Comparison of ENCODE assay signal across 29 mouse cellular contexts in genomic region chr2:28706106-28706636, GRCm38 (mm10). TPM values are rescaled to one million over a fixed set of nuclear protein-coding genes. Genes with fewer than 3 reads are reported as not detected.
DNase-seq lines count a peak whose midpoint lies in the region; ATAC-seq and TF ChIP-seq lines count a peak whose summit lies in the region.
"Had no signal": no experiment of that assay in that cellular context is flagged by ENCODE, and none has a peak within 500 bp of the region (broad histone marks: within the 10 kb centered on the region; RNA-seq: fewer than 3 reads in every experiment).

No protein-coding gene starts in this region.

- no peaks in the 10 kb centered on the region for H3K9me3 ChIP-seq in midbrain, embryonic 14.5 days (ENCODE audit: control insufficient read depth, low read length)
- no peaks in the 10 kb centered on the region for H3K9me3 ChIP-seq in midbrain, embryonic 13.5 days
- H3K9me3 ChIP-seq in G1E (replicated peaks) (no peaks in the 10 kb centered on the region), MEL (replicated peaks; ENCODE audit: insufficient read depth, low read length) (no peaks in the 10 kb centered on the region)
- H3K9me3 ChIP-seq in limb, embryonic 11.5 days (ENCODE audit: control insufficient read depth, low read length) = no peaks in the 10 kb centered on the region
- H3K9me3 ChIP-seq in heart, embryonic 10.5 days = no peaks in the 10 kb centered on the region
- H3K9me3 ChIP-seq: forebrain, embryonic 10.5 days; forebrain, embryonic 13.5 days; heart, embryonic 15.5 days; hindbrain, embryonic 10.5 days; hindbrain, embryonic 13.5 days had no signal

- H3K4me3 ChIP-seq in midbrain, embryonic 14.5 days (replicated peaks; ENCODE audit: low read depth, low read length) = no peak overlapping the region
- H3K4me3 ChIP-seq in midbrain, embryonic 13.5 days (replicated peaks) = no peak overlapping the region
- H3K4me3 ChIP-seq in G1E (ENCODE audit: low read depth, low read length) (peak overlapping the region; percentile 61; the same call in 1 of the 2 replicates), MEL (ENCODE audit: control insufficient read depth in 1 of 2, insufficient read depth in 1 of 2, low read depth in 2 of 2, low read length in 2 of 2) (peak overlapping the region; percentile 2 to 28; a peak in 3 of 4 replicates)
- no peak overlapping the region for H3K4me3 ChIP-seq in limb, embryonic 11.5 days (ENCODE audit: low read depth, low read length)
- H3K4me3 ChIP-seq in heart, embryonic 10.5 days = no peak overlapping the region
- H3K4me3 ChIP-seq: forebrain, embryonic 10.5 days; forebrain, embryonic 13.5 days; heart, adult 2 months; heart, embryonic 15.5 days; hindbrain, embryonic 10.5 days; hindbrain, embryonic 13.5 days had no signal

- no peak overlapping the region for H3K9ac ChIP-seq in midbrain, embryonic 14.5 days (replicated peaks; ENCODE audit: low read length)
- H3K9ac ChIP-seq in midbrain, embryonic 13.5 days (replicated peaks) = no peak overlapping the region
- H3K9ac ChIP-seq in MEL (ENCODE audit: control insufficient read depth, low read depth, low read length, poor library complexity, severe bottlenecking) = peak overlapping the region; percentile 40
- H3K9ac ChIP-seq in limb, embryonic 11.5 days (ENCODE audit: low read length) = no peak overlapping the region
- H3K9ac ChIP-seq: forebrain, embryonic 13.5 days; heart, embryonic 15.5 days; hindbrain, embryonic 13.5 days had no signal

- no peak for DNase-seq in midbrain, embryonic 14.5 days
- DNase-seq in G1E (ENCODE audit: low spot score) = peak; percentile 38
- peak; percentile 63 for DNase-seq in MEL (ENCODE audit: low read depth, low spot score)
- peak; percentile 36 for DNase-seq in limb, embryonic 11.5 days (ENCODE audit: low spot score)
- no peak for DNase-seq in urinary bladder, adult 2 months (ENCODE audit: low spot score)
- DNase-seq in heart, embryonic 10.5 days (ENCODE audit: low spot score) = no peak
- DNase-seq: adrenal gland, adult 2 months; adrenal gland, postnatal 14 days; cerebellum, adult 11 months; cerebellum, adult 2 months; cerebellum, adult 9-11 months; cerebellum, postnatal 25 days; gastrocnemius, postnatal 10 days; gastrocnemius, postnatal 36 days; heart, adult 2 months; heart, postnatal 10 days; heart, postnatal 36 days had no signal

- TF ChIP-seq POLR2A in MEL (IDR thresholded peaks at IDR 0.05; ENCODE audit: control insufficient read depth in 1 of 2, insufficient read depth in 1 of 2, low read depth in 1 of 2, low read length in 2 of 2, poor library complexity in 1 of 2) = no peak

- H3K27me3 ChIP-seq in midbrain, embryonic 14.5 days (ENCODE audit: control insufficient read depth, insufficient read depth, low read length) = no peaks in the 10 kb centered on the region
- peaks cover 4% of the 10 kb centered on the region; the same call in 1 of the 2 replicates for H3K27me3 ChIP-seq in midbrain, embryonic 13.5 days
- H3K27me3 ChIP-seq in G1E (ENCODE audit: insufficient read depth, low read length) (no peaks in the 10 kb centered on the region; the same call in 1 of the 2 replicates), MEL (ENCODE audit: control insufficient read depth in 1 of 2, insufficient read depth in 2 of 2, low read length in 2 of 2) (no peaks in the 10 kb centered on the region)
- no peaks in the 10 kb centered on the region for H3K27me3 ChIP-seq in limb, embryonic 11.5 days (ENCODE audit: control insufficient read depth, insufficient read depth, low read length)
- H3K27me3 ChIP-seq in heart, embryonic 10.5 days (ENCODE audit: insufficient read depth, poor library complexity, severe bottlenecking) = peaks cover 13% of the 10 kb centered on the region; the same call in 1 of the 2 replicates
- H3K27me3 ChIP-seq: heart, embryonic 15.5 days had no signal

- H3K4me2 ChIP-seq in midbrain, embryonic 14.5 days (ENCODE audit: low read length) = no peak overlapping the region
- H3K4me2 ChIP-seq in midbrain, embryonic 13.5 days (replicated peaks) = no peak overlapping the region
- no peak overlapping the region for H3K4me2 ChIP-seq in limb, embryonic 11.5 days (ENCODE audit: low read depth, severe bottlenecking)
- H3K4me2 ChIP-seq: forebrain, embryonic 13.5 days; heart, embryonic 11.5 days; heart, embryonic 15.5 days; hindbrain, embryonic 13.5 days had no signal

- H3K27ac ChIP-seq in midbrain, embryonic 14.5 days (replicated peaks; ENCODE audit: low read depth, low read length) = 0 out of 2 replicates have a peak overlapping the region, but pooled peaks have one; percentile 38
- H3K27ac ChIP-seq in midbrain, embryonic 13.5 days = no peak overlapping the region
- H3K27ac ChIP-seq in MEL (ENCODE audit: control insufficient read depth, low read depth, low read length) = peak overlapping the region; percentile 72
- H3K27ac ChIP-seq in limb, embryonic 11.5 days (replicated peaks; ENCODE audit: low read depth, low read length) = no peak overlapping the region
- no peak overlapping the region for H3K27ac ChIP-seq in heart, embryonic 10.5 days
- H3K27ac ChIP-seq: forebrain, embryonic 10.5 days; forebrain, embryonic 13.5 days; heart, adult 2 months; heart, embryonic 15.5 days; hindbrain, embryonic 10.5 days; hindbrain, embryonic 13.5 days had no signal

- 57% methylated on average over 8 of the region's 8 CpGs for WGBS in midbrain, embryonic 14.5 days
- WGBS in midbrain, embryonic 13.5 days = 71% methylated on average over 8 of the region's 8 CpGs
- WGBS in limb, embryonic 11.5 days = 32% methylated on average over 8 of the region's 8 CpGs
- WGBS in heart, embryonic 10.5 days = 65% methylated on average over 8 of the region's 8 CpGs

- no peaks in the 10 kb centered on the region for H3K79me2 ChIP-seq in MEL (ENCODE audit: control insufficient read depth, insufficient read depth, low read length, poor library complexity)

- peaks cover 5% of the 10 kb centered on the region for H3K4me1 ChIP-seq in midbrain, embryonic 14.5 days (ENCODE audit: control insufficient read depth, insufficient read depth, low read length)
- H3K4me1 ChIP-seq in midbrain, embryonic 13.5 days (replicated peaks) = peaks cover 21% of the 10 kb centered on the region
- H3K4me1 ChIP-seq in G1E (ENCODE audit: insufficient read depth, low read depth, low read length) = peaks cover 76% of the 10 kb centered on the region
- peaks cover 11 to 44% of the 10 kb centered on the region in 2 experiments for H3K4me1 ChIP-seq in MEL (ENCODE audit: control insufficient read depth in 1 of 2, insufficient read depth in 2 of 2, low read length in 2 of 2)
- H3K4me1 ChIP-seq in limb, embryonic 11.5 days (ENCODE audit: control insufficient read depth, insufficient read depth, low read length) = peaks cover 9% of the 10 kb centered on the region
- H3K4me1 ChIP-seq in heart, embryonic 10.5 days = peaks cover 4% of the 10 kb centered on the region; the same call in 1 of the 2 replicates
- H3K4me1 ChIP-seq: heart, embryonic 15.5 days had no signal

- no peak for TF ChIP-seq CTCF in G1E (IDR thresholded peaks at IDR 0.05; ENCODE audit: low read depth, low read length)
- no peak for TF ChIP-seq CTCF in MEL (IDR thresholded peaks at IDR 0.05 in 2 of 3, conservative IDR thresholded peaks at IDR 0.05 in 1 of 3; ENCODE audit: control insufficient read depth in 1 of 3, insufficient read depth in 1 of 3, low read depth in 2 of 3, low read length in 3 of 3, poor library complexity in 1 of 3, severe bottlenecking in 1 of 3)

- peak; percentile 83 to 87 for TF ChIP-seq EP300 in MEL (IDR thresholded peaks at IDR 0.05; ENCODE audit: low read depth in 1 of 2, low read length in 2 of 2)

- no peak for ATAC-seq in midbrain, embryonic 14.5 days (ENCODE audit: low FRiP score, low TSS enrichment)
- no peak for ATAC-seq in midbrain, embryonic 13.5 days
- no peak; the same call in 1 of the 2 replicates for ATAC-seq in G1E (ENCODE audit: extremely low read depth, insufficient number of reproducible peaks, low FRiP score, poor library complexity, severe bottlenecking)
- no peak for ATAC-seq in limb, embryonic 11.5 days (ENCODE audit: insufficient number of reproducible peaks, low FRiP score, low TSS enrichment, low read depth)
- ATAC-seq: CD4-positive, CD25-positive, alpha-beta regulatory T cell, adult 4 months; forebrain, embryonic 13.5 days; forebrain, embryonic 16.5 days; hindbrain, embryonic 16.5 days had no signal

- no peaks in the 10 kb centered on the region for H3K36me3 ChIP-seq in midbrain, embryonic 14.5 days (ENCODE audit: control insufficient read depth, insufficient read depth, low read length)
- H3K36me3 ChIP-seq in midbrain, embryonic 13.5 days = no peaks in the 10 kb centered on the region
- H3K36me3 ChIP-seq in G1E (replicated peaks) = peaks cover 39% of the 10 kb centered on the region
- peaks cover 0 to 28% of the 10 kb centered on the region in 2 experiments; a peak in 2 of 4 replicates for H3K36me3 ChIP-seq in MEL (ENCODE audit: control insufficient read depth in 1 of 2, insufficient read depth in 2 of 2, low read length in 2 of 2)
- H3K36me3 ChIP-seq in limb, embryonic 11.5 days (ENCODE audit: control insufficient read depth, insufficient read depth, low read length) = no peaks in the 10 kb centered on the region
- H3K36me3 ChIP-seq in heart, embryonic 10.5 days = no peaks in the 10 kb centered on the region
- H3K36me3 ChIP-seq: forebrain, embryonic 10.5 days; heart, embryonic 15.5 days; hindbrain, embryonic 10.5 days; hindbrain, embryonic 13.5 days had no signal

- no peak for TF ChIP-seq RAD21 in MEL (IDR thresholded peaks at IDR 0.05; ENCODE audit: low read depth, low read length)

RNA-seq across cellular contexts. Expression of gene Ak8, which starts 6.2 kb away (rescaled TPM):
- polyA plus RNA-seq in midbrain, embryonic 14.5 days (2014; fragmentation: Nextera tagmentation; extraction: Ambion mirVana) = 3.0 and 4.3 TPM in 2 replicates
- polyA plus RNA-seq in midbrain, embryonic 13.5 days (2015; fragmentation: Nextera tagmentation; extraction: Ambion mirVana) = 2.2 and 2.6 TPM in 2 replicates
- 9.3 and 14.8 TPM in 2 replicates for total RNA-seq in G1E (2014; fragmentation: Nextera tagmentation)
- 2.8 and 3.5 TPM in 2 replicates for total RNA-seq in G1E (2017)
- 0.38 and 0.41 TPM in 2 replicates for polyA plus RNA-seq in G1E (2012)
- 0.49 and 1.5 TPM in 2 replicates for total RNA-seq in MEL (2012; rRNA removed)
- 1 to 10 TPM in 1 of 2 experiments, not detected in 1; 2.6 TPM for polyA plus RNA-seq in MEL (2012; ENCODE audit: insufficient read depth in 1 of 2, insufficient read length in 2 of 2, low read depth in 1 of 2, low replicate concordance in 2 of 2, missing spikeins in 1 of 2)
- polyA plus RNA-seq in limb, embryonic 11.5 days (2014; fragmentation: Nextera tagmentation; extraction: Ambion mirVana) = 0.52 and 0.91 TPM in 2 replicates
- polyA plus RNA-seq in urinary bladder, adult 2 months (2012; rRNA removed) = 0.77 and 0.92 TPM in 2 replicates
- polyA plus RNA-seq in heart, embryonic 10.5 days (2016; fragmentation: Nextera tagmentation; extraction: Ambion mirVana) = 0.55 and 1.1 TPM in 2 replicates
- total RNA-seq: adrenal gland, postnatal 14 days; gastrocnemius, adult 18-20 months; gastrocnemius, postnatal 10 days; gastrocnemius, postnatal 36 days; granulocyte monocyte progenitor cell, adult 5-6 weeks; heart, adult 2 months; heart, postnatal 10 days; heart, postnatal 36 days had no signal
- polyA plus RNA-seq: CD4-positive, CD25-positive, alpha-beta regulatory T cell, adult 4 months had no signal

RNA-seq across cellular contexts. Expression of gene Spaca9, which starts 6.6 kb away (rescaled TPM):
- 1.1 and 1.6 TPM in 2 replicates for polyA plus RNA-seq in midbrain, embryonic 14.5 days (2014; fragmentation: Nextera tagmentation; extraction: Ambion mirVana)
- 1.1 and 1.6 TPM in 2 replicates for polyA plus RNA-seq in midbrain, embryonic 13.5 days (2015; fragmentation: Nextera tagmentation; extraction: Ambion mirVana)
- total RNA-seq in G1E (2014; fragmentation: Nextera tagmentation) = 5.6 and 7.9 TPM in 2 replicates
- total RNA-seq in G1E (2017) = 15.4 and 22.3 TPM in 2 replicates
- 1.4 and 1.8 TPM in 2 replicates for polyA plus RNA-seq in G1E (2012)
- 0.36 and 0.92 TPM in 2 replicates for total RNA-seq in MEL (2012; rRNA removed)
- 1 to 10 TPM in 1 of 2 experiments, not detected in 1; 5.4 TPM for polyA plus RNA-seq in MEL (2012; ENCODE audit: insufficient read depth in 1 of 2, insufficient read length in 2 of 2, low read depth in 1 of 2, low replicate concordance in 2 of 2, missing spikeins in 1 of 2)
- polyA plus RNA-seq in limb, embryonic 11.5 days (2014; fragmentation: Nextera tagmentation; extraction: Ambion mirVana) = 1.7 and 2.0 TPM in 2 replicates
- polyA plus RNA-seq in urinary bladder, adult 2 months (2012; rRNA removed) = 1.4 and 1.8 TPM in 2 replicates
- polyA plus RNA-seq in heart, embryonic 10.5 days (2016; fragmentation: Nextera tagmentation; extraction: Ambion mirVana) = 3.2 and 4.7 TPM in 2 replicates
- total RNA-seq: gastrocnemius, adult 18-20 months; gastrocnemius, postnatal 10 days; gastrocnemius, postnatal 36 days; heart, adult 2 months; heart, postnatal 10 days; heart, postnatal 36 days had no signal
- polyA plus RNA-seq: adrenal gland, adult 2 months; CD4-positive, CD25-positive, alpha-beta regulatory T cell, adult 4 months had no signal

Comparison
In these comparisons a context has a peak if more than half of its experiments do, and no peak if none do; other contexts are left out.
1. H3K27ac ChIP-seq: peak in midbrain, embryonic 14.5 days (single experiment) and MEL (single experiment); none in midbrain, embryonic 13.5 days (single experiment), limb, embryonic 11.5 days (single experiment) and heart, embryonic 10.5 days (single experiment).
2. DNase-seq: peak in G1E (single experiment), MEL (single experiment) and limb, embryonic 11.5 days (single experiment); none in midbrain, embryonic 14.5 days (single experiment), urinary bladder, adult 2 months (single experiment) and heart, embryonic 10.5 days (single experiment).
3. H3K4me3 ChIP-seq: peak in G1E (single experiment) and MEL (2 of 2); none in midbrain, embryonic 14.5 days (single experiment), midbrain, embryonic 13.5 days (single experiment), limb, embryonic 11.5 days (single experiment) and heart, embryonic 10.5 days (single experiment).